Mouse (Mus musculus) brain, embryonic 14.5 days (tissue): ENCODE results near the gene Siva1.

ENCODE experiments used
- CTCF ChIP-seq: fragments of 200-500 bp; IDR thresholded peaks from 2 replicates; pipeline ENCODE4 v1.5.1; 2012; ENCODE audit warnings: inconsistent platforms, mild to moderate bottlenecking, moderate library complexity, borderline replicate concordance; ENCODE audit not compliant: insufficient read depth, insufficient read length; ENCODE audit errors: extremely low read depth
- POLR2A ChIP-seq: fragments of 200-500 bp; IDR thresholded peaks from 2 replicates; pipeline ENCODE4 v1.6.1; 2012; ENCODE audit warnings: mild to moderate bottlenecking, inconsistent platforms, borderline replicate concordance; ENCODE audit not compliant: poor library complexity, insufficient read depth, insufficient read length, severe bottlenecking; ENCODE audit errors: extremely low read depth

DNA sequence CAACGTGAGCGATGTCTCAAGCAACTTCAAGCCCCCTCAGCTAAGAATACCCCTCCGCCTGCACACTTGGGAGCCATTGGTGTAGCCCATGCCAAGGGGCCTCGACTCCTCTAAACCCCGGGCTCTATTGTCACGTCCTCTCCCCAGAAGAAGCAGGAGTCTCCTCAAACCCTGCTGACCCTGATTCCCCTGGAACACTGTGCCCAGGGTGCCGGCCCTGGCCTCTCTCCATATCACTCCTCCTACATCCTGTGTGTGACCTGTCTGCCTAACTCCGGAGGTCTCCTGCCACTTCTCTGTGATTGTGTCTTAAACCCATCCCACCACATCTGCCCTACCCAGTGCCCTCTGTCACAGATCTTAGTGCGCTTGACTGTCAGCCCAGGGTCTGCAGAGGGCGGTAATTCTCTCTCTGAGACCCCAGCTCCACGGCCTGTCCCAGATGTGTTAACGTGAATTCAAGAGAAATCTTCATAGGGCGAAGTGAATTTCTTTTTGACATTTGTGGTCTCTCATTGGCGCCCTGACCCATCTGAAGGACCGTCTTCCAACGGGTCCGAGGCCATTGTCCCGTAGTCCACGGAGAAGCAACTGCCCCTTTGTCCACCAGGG, 33.6 kb downstream of the Siva1 start:
- TF ChIP-seq POLR2A: no peak
- TF ChIP-seq CTCF: no peak
